17 mouse cellular contexts compared by ENCODE assay signal in genomic region chr2:168936896-168937295, GRCm38 (mm10). TPM values are rescaled to one million over a fixed set of nuclear protein-coding genes. Genes with fewer than 3 reads are reported as not detected.
DNase-seq lines count a peak whose midpoint lies in the region; ATAC-seq and TF ChIP-seq lines count a peak whose summit lies in the region.
"Had no signal": no experiment of that assay in that cellular context is flagged by ENCODE, and none has a peak within 500 bp of the region (broad histone marks: within the 10 kb centered on the region; RNA-seq: fewer than 3 reads in every experiment).

No protein-coding gene starts in this region.

- H3K4me1 ChIP-seq in heart, postnatal 0 days (ENCODE audit: control insufficient read depth, insufficient read depth): no peaks in the 10 kb centered on the region
- H3K4me1 ChIP-seq in liver, postnatal 0 days (ENCODE audit: insufficient read depth): no peaks in the 10 kb centered on the region
- H3K4me1 ChIP-seq: embryonic facial prominence, embryonic 10.5 days; forebrain, embryonic 13.5 days; heart, embryonic 12.5 days; limb, embryonic 13.5 days had no signal

- H3K4me2 ChIP-seq in heart, postnatal 0 days (ENCODE audit: low read depth, low read length): no peak overlapping the region
- H3K4me2 ChIP-seq in liver, postnatal 0 days (ENCODE audit: low read depth, low read length): no peak overlapping the region
- H3K4me2 ChIP-seq: forebrain, embryonic 13.5 days; heart, embryonic 12.5 days; limb, embryonic 13.5 days had no signal

- WGBS in heart, postnatal 0 days: 92% methylated on average over 6 of the region's 6 CpGs
- 89% methylated on average over 6 of the region's 6 CpGs for WGBS in liver, postnatal 0 days (ENCODE audit: insufficient replicate concordance)

- TF ChIP-seq CTCF in heart, postnatal 0 days (IDR thresholded peaks at IDR 0.05; ENCODE audit: low read depth): peak; percentile 19; the same call in 1 of the 2 replicates
- peak; percentile 31 for TF ChIP-seq CTCF in liver, postnatal 0 days (IDR thresholded peaks at IDR 0.05; ENCODE audit: low read depth)

- H3K36me3 ChIP-seq in heart, postnatal 0 days (replicated peaks; ENCODE audit: control insufficient read depth, insufficient read depth, low read length): peaks cover 77% of the 10 kb centered on the region
- peaks cover 39% of the 10 kb centered on the region for H3K36me3 ChIP-seq in liver, postnatal 0 days (replicated peaks; ENCODE audit: insufficient read depth, low read length)

- no peak overlapping the region for H3K9ac ChIP-seq in heart, postnatal 0 days (replicated peaks; ENCODE audit: low read depth, low read length)
- no peak overlapping the region for H3K9ac ChIP-seq in liver, postnatal 0 days (replicated peaks)
- H3K9ac ChIP-seq: forebrain, embryonic 13.5 days; heart, embryonic 12.5 days; limb, embryonic 13.5 days had no signal

- TF ChIP-seq EP300 in heart, postnatal 0 days (IDR thresholded peaks at IDR 0.05; ENCODE audit: low read depth): no peak
- no peak for TF ChIP-seq EP300 in liver, postnatal 0 days (IDR thresholded peaks at IDR 0.05; ENCODE audit: low read depth)

- H3K27ac ChIP-seq in heart, postnatal 0 days (ENCODE audit: low read depth): no peak overlapping the region
- H3K27ac ChIP-seq in liver, postnatal 0 days (ENCODE audit: low read depth): no peak overlapping the region
- H3K27ac ChIP-seq: embryonic facial prominence, embryonic 10.5 days; forebrain, embryonic 13.5 days; limb, embryonic 13.5 days had no signal

- no peak for DNase-seq in heart, postnatal 0 days (ENCODE audit: low spot score)
- DNase-seq in heart, postnatal 25 days (ENCODE audit: low spot score): no peak
- DNase-seq in liver, postnatal 0 days: no peak
- no peak for DNase-seq in liver
- DNase-seq in ES-CJ7 (ENCODE audit: low read depth, low spot score): peak; percentile 56
- DNase-seq in embryo, embryonic 10.5 days (ENCODE audit: low spot score): peak; percentile 21
- no peak for DNase-seq in right cerebral cortex, postnatal 4 days
- no peak for DNase-seq in urinary bladder, postnatal 14 days (ENCODE audit: low spot score)
- DNase-seq: cerebellum, adult 9-11 months; lung, adult 18-20 months; spleen, adult 18-20 months; thymus, adult 2 months had no signal

- no peak for ATAC-seq in heart, postnatal 0 days (ENCODE audit: insufficient read depth, low read depth)
- ATAC-seq in liver, postnatal 0 days: no peak
- ATAC-seq: forebrain, embryonic 13.5 days; midbrain, embryonic 16.5 days had no signal

- intact Hi-C loops in heart, postnatal 25 days (cut with DNase I): no loop called here

- no peaks in the 10 kb centered on the region for H3K9me3 ChIP-seq in heart, postnatal 0 days (replicated peaks; ENCODE audit: control insufficient read depth, low read length)
- H3K9me3 ChIP-seq in liver, postnatal 0 days (ENCODE audit: low read length): no peaks in the 10 kb centered on the region
- H3K9me3 ChIP-seq: embryonic facial prominence, embryonic 10.5 days; forebrain, embryonic 13.5 days; heart, embryonic 12.5 days; limb, embryonic 13.5 days had no signal

- no peaks in the 10 kb centered on the region for H3K27me3 ChIP-seq in heart, postnatal 0 days (ENCODE audit: control insufficient read depth, insufficient read depth, low read length)
- H3K27me3 ChIP-seq in liver, postnatal 0 days (ENCODE audit: insufficient read depth, low read length): no peaks in the 10 kb centered on the region
- H3K27me3 ChIP-seq: forebrain, embryonic 13.5 days; heart, embryonic 12.5 days; limb, embryonic 13.5 days had no signal

- H3K4me3 ChIP-seq in heart, postnatal 0 days (ENCODE audit: low read depth, low read length): no peak overlapping the region
- H3K4me3 ChIP-seq in liver, postnatal 0 days (ENCODE audit: low read depth, low read length): no peak overlapping the region
- H3K4me3 ChIP-seq: embryonic facial prominence, embryonic 10.5 days; forebrain, embryonic 13.5 days; heart, embryonic 12.5 days; limb, embryonic 13.5 days had no signal

RNA-seq across cellular contexts. Expression of gene Zfp64, which starts 18.5 kb away (rescaled TPM):
- total RNA-seq in heart, postnatal 0 days (2014; rRNA removed; ENCODE audit: low replicate concordance): 15.4 and 19.9 TPM in 2 replicates
- 10.0 and 10.9 TPM in 2 replicates for polyA plus RNA-seq in heart, postnatal 0 days (2015; fragmentation: Nextera tagmentation; extraction: Ambion mirVana)
- 1 to 10 TPM; 8.7 to 8.8 TPM for total RNA-seq in heart, postnatal 25 days (2021)
- polyA plus RNA-seq in liver, postnatal 0 days (2015; fragmentation: Nextera tagmentation; extraction: Ambion mirVana): 7.1 and 7.2 TPM in 2 replicates

Comparison
In these comparisons a context has a peak if more than half of its experiments do, and no peak if none do; other contexts are left out.
1. DNase-seq: peak in ES-CJ7 (single experiment) and embryo, embryonic 10.5 days (single experiment); none in heart, postnatal 0 days (single experiment), heart, postnatal 25 days (single experiment), liver, postnatal 0 days (single experiment), liver (single experiment), right cerebral cortex, postnatal 4 days (single experiment) and urinary bladder, postnatal 14 days (single experiment).